Mouse (Mus musculus): ENCODE results near the gene Snx20.

GRCm38 (mm10) chr8:88598578-88598977 is 37.4 kb downstream of the Snx20 start:
- TF ChIP-seq ZNF384 (IDR thresholded peaks at IDR 0.05; ENCODE audit: low read depth, low read length) (no peak), CHD2 (IDR thresholded peaks at IDR 0.05; ENCODE audit: low read depth, low read length) (no peak), MAFK (IDR thresholded peaks at IDR 0.05; ENCODE audit: insufficient read depth, low read depth, low read length) (no peak), ZC3H11A (IDR thresholded peaks at IDR 0.05; ENCODE audit: borderline replicate concordance, low read depth, low read length) (no peak), HCFC1 (IDR thresholded peaks at IDR 0.05; ENCODE audit: borderline replicate concordance, insufficient read depth, low read length) (no peak)

All from ES-E14 (cell line).